Mouse (Mus musculus) spleen, adult 2 months (tissue): Measurements from ENCODE around the gene Kpna1.

ENCODE experiments used
- CTCF ChIP-seq: fragments of 200-500 bp; IDR thresholded peaks from 2 replicates; pipeline ENCODE4 v1.5.1; 2011; ENCODE audit warnings: mild to moderate bottlenecking, inconsistent platforms; ENCODE audit not compliant: insufficient read depth, insufficient read length, insufficient replicate concordance; ENCODE audit errors: extremely low read depth
- POLR2A ChIP-seq: fragments of 200-500 bp; IDR thresholded peaks from 2 replicates; pipeline ENCODE4 v1.6.1; 2011; ENCODE audit warnings: low read depth, low read length, inconsistent platforms

GRCm38 (mm10) chr16:36053524-36054275, 75.2 kb downstream of the Kpna1 start:
- no peak for TF ChIP-seq CTCF
- TF ChIP-seq POLR2A, result no peak
